Mouse (Mus musculus) kidney, postnatal 10 days (tissue): ENCODE measurements around the gene Ust.

Experiments used
- DNase-seq: peaks from one replicate; pipeline ENCODE4 v3.0.0; 2021; ENCODE audit warnings: mixed read lengths

The Ust gene

DNA sequence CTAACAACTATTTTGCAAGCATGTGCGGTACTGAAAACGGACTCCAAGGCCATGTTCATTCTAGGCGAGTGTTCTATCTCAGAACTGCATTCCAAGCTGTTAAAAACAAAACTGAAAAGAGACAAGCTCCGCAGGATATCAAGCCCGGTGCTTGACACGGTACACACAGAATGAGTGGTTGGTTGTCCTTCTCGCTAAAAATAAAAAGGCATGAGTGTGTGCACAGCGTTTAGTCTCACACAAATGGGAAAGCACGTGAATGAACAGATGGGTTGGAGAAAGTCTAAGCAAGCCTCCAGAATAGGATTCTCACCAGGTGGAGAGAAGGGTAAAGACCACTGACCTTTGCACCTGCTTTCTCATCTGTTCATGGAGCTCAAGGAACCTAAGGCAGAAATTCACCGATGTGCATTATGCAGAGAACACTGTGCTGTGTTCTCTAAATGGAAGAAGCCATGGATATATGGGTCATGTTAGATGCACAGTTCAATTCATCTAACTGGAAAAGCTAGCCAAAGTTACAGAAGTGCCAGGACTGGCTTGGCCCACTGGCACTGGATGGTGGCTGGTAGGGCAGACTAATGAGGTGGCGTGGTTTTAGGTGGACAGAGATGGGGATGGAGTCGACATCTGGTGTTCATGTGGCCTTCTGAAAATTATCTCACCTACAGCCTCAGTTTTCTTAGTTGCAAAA, 90.8 kb downstream of the Ust start:
- DNase-seq, result no peak

DNA sequence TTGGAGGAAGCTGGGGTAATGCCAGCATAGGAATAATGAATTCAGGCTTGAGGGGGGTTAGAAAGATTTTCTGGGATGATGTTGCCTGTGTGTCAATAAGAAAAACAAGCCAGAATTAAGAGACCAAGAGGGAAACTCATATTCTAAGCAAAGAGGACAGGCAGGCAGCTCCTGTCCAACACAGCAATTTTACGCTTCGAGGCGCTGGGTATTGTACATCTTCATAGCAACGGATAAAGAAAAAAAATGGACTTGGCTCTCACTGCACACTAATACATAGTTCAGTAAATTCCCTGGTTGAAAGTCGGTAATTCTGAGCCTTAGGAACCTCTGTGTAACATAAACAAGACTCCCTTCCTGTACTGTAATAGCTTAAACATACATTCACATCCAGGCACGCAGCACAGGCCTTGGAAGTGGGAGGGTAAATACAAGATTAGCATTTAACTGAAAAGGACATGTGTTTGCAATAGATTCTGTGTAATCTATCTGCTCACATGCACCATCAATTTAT, 99.1 kb downstream of the Ust start:
- DNase-seq, result no peak

DNA sequence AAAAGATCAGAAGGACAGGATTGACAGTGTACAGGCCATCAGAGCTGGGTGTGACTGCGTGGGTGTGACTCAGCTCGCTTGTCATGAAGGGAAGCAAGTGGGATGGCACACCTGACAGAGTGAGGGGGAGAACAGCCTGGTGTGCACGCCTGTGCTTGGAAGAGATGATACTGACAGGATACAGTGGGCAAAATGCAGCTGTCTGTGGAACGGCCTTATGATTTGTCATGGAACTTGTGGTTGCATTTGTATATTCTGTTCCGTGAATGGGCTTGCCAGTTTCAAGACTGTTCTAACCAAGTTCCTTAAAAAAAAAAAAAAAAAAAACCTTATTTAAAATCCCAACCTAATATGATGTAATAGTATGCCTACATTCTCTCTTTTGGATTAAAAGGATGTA, 103.2 kb downstream of the Ust start:
- DNase-seq, result no peak

DNA sequence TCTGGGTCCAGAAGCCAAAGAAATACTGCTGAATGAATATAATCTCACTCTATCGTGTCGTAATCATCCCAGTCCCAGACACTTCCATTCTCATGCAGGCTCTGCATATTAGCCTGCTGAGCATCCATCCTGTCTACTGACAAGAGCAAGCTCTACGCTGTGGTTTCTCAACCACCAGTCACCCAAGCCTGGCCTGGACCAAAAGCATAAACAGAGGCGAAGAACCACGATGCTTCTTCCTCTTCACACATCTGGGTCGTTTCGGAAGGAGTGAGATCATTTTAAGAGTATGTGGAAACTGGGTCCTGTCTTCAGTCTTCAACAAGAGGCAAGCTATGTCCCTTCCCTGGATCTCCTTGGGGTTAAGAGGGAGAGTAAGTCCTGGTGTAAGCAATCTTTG, 103.6 kb downstream of the Ust start:
- DNase-seq, result no peak

DNA sequence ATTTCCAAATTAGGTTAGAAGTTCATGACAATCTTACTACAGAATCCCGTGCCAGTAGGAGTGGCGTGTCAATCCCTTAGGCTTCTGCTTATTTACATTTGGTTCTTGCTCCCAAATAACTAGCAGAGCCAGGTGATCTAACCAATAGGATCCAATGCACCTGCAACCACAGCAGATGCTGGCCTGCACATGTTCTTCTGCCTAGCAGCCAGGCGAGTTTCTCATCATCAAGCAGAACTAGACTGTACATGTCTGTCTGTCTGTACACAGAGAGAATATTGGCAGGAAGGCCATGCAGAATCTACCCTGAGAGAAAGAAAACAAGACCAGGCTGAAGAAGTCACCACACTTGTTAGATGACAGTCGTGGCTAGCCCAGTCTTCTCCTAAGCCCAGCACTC, 113.5 kb downstream of the Ust start:
- DNase-seq, result no peak

DNA sequence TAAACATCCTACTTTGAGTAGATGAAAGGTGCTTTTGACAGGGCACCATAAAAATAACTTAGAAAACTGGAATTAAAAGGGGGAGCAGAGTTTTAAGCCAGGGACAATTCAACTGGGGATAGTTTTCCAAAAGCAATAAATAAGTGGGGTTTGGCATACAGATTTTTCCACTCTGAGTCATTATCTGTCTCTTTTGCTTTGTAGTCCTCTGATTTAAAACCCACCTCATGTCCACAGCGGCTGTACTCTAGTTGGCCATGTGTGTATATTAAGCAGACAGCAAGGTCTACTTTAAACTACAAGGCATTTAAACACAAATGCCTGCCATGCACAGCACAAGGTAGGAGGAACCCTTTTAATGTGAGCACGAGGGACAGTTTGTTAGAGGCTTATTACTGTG, 126.4 kb downstream of the Ust start:
- DNase-seq, result no peak

DNA sequence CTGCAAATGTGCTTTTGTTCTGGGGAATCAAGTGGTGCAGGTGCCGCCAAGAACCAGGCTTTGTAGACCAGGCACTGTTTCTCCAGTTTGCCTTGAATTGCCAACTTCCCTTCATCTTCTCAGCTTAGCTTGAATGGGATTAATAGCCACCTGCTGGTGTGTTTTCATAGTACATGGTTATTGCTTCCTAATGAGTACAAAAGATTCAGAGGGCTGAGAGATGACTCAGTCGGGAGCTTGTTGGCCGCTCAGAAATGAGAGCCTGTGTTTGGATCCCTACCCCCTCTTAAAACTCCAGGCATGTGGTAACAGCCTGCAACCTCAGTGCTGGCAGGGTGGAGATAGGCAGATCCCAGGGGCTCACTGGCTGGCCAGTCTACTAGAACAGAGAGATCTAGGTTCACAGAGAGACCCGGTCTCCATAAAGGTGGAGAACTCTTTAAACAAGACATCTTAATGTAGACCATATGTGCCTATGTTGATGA, 127.3 kb downstream of the Ust start:
- DNase-seq, result no peak

DNA sequence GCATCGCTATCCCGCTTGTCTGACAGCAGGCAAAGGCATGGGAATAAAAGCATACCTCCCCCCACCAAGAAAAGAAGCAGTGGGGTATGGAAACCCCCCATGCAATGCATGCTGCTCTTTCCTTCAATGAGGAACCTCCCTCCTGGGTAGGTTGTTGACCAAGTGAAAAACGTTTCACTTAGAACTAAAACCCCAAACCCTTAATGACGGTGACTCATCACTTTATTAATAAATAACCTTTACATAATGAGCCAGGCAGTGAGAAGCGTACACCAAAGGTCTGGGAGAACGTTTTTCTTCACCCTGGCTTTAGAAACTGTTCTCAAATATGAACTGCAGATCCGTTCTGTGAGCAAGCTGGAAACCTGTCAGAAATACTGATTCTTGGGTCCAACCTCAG, 130.4 kb downstream of the Ust start:
- no peak for DNase-seq

DNA sequence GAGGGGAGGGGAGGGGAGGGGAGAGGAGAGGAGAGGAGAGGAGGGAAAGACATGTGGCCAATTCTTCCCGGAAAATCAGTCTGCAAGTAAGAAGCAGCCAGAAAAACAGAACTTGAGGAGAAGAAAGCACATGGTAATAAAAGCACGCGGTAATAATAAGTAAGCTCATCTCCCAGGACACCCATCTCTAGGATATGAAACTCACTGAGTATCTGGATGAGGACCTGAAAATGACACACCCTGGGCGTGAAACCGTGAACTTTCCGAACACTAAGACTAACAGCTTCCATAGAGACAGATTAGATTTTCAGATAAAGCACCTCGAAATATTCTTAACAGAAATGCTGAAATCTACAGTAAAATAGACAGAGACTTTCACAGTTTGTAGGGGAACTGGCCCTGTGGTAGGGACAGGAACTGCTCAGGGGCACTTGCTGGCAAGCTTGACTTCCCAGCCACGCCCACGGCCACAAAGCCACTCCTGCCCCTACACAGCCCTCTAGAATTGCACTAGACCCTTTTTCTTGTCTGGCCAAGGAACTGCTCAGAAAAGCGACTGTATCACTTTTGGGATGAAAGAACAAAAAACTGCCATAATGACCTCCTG, 148.6 kb downstream of the Ust start:
- DNase-seq, result no peak

DNA sequence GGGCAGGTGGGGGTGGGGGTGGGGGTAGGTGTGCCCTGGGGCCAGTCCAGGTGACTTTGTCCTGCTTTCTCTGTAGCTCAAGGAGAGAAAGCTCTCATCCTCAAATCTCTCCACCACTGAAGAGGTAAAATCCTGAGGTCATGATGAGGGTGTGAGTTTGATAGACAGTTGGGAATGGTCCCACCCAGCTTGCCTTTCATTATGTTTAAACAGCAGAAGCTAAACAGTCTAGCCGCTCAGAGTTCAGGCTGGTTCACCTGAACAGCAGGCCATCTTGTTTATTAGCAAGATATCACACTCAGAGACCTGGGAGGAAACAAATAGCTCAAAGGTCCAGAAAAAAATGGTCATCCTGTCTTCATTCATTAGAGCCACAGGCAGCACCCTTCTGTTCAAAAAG, 152.8 kb downstream of the Ust start:
- DNase-seq, result no peak

DNA sequence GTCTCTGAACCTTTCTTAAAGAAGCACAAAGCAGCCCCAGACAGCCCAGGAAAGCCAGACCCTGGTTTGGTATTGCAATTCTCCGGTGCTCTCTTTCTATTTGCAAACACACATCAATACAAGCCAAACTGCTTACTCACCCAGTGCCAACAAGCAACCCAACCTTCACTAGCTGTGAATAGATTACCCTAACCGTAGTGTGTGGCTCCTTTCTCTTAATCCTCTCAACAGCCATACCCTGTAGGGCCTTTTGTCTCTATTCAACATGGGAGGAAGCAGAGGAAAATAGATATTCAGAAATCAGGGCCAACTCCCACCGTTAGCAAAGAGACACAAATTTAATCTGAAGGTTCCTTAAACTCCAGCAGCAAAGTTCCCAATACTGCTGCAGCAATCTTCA, 154.4 kb downstream of the Ust start:
- DNase-seq, result no peak

DNA sequence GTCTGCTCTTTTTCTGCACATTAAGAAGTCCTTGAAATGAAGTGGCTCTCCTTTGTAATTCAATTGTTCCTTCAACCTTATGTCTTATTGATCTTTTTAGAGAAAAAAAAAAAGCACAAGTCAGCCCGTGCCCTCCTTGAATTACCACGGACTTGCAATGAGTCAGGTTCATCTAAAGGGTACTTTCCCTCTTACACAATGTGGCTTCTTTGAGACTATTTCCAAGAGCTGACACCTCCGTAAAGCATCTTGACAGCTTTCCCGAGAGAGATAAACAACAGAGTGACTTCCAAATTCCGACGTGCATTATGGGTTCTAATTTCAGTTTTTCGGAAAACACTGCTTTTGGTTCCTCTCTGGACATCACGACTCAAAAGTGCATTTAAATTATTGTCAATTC, 155.3 kb downstream of the Ust start:
- no peak for DNase-seq

DNA sequence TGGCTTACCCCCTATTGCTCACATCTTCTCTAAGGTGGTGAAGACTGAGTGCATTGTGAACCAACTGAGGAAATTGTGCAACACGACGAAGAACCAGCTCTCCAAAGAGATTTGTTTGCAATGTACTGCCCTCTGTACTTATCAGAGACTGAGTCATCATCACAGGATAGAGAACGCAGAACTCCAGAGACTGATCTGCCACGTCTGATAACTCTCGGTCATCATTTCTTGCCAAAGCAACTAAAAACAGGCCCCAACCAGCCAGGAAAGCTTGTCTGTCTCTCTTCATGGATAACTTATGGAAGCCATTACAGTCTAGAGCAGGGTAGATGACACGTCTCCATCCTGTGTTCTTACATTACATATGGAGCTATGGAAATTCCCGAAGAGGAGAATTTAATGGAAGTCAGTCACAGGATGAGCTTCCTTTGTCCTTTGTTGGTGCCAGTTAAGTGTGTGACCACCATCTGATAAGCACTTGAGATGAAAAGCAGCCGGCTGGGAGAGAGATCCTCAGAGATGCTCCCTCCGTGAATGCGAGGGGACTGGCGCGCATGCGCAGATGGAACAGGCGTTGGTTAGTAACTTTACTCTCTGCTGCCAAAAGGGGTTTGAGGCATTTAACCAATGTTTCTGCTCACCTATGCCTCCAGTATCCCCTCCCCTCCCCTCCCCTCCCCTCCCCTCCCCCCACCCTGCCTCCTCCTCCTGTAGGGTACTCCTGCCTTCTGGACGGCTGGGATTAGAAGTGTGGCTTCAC, 160.2 kb downstream of the Ust start:
- no peak for DNase-seq

DNA sequence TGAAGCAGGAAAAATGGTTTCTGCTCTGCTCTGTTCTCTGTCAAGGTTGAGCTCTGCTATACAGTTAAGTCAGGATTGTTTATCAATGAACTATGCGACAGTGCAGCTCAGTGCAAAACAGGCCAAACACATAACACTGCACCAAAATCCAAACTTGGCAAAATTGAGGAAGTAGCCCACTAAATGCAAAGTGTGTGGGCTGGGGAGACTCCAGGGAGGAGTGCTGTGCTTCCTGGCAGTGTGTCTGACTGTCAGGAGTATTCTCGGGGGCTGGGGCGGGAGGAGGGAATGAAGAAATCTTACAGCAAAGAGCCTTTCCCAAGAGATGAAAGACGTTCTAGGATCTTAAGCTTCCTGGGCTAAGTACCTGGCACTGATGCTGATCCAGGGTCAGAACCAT, 165.1 kb downstream of the Ust start:
- no peak for DNase-seq

DNA sequence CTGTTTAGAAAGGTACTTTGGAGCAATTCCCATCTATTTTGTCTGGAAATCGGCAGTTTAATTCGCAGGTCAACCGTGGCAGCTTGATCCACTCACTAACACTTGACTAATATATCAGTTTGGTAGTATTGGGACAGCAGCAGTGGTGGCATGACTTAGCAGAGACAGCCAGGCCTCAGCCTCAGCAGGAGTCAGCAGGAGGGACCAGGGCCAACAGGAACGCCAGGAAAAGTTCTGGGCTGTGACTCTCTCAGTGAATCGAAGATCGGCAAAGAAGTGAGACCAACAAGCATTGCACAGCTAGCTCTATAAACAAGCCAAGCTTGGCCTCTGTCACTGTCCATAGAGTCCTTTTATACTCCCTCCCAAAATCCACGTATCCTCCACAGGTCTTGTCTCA, 168.0 kb downstream of the Ust start:
- DNase-seq, result no peak

DNA sequence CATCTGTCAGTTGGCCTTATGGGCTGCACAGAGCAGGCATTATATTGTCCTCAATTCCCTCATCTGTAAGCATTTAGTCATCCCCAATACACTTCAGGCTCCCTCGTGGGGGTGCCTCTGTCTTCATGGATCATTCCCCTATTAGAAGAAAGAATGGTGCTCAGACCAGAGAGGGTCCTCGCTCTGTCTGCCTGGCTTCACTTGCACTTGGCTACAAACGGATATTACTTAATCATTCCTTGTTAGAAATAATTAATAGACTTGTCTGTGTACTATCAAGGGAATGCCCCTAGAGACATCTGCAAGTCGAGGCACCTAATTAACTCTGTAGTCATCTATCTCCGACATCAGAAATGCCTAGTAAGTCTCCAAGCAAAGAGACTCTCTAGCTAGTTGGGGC, 171.1 kb downstream of the Ust start:
- DNase-seq, result no peak

DNA sequence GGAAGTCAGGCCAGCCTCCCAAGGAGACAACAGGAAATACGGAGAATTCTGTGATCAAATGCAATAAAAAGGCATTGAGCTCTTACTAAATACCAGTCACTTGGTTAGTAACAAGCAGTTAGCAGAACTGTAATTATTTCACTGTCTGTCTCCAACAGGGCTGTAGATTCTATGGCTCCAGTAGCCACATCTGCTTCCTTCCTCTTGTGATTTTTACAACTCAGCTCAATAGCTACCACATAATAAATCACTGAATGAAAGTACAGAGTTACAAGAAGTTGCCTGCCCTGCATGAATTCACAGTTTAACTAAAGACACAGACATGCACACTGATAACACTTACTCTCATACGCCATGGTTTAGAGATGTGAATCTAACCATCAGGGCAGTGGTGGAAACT, 176.1 kb downstream of the Ust start:
- no peak for DNase-seq

DNA sequence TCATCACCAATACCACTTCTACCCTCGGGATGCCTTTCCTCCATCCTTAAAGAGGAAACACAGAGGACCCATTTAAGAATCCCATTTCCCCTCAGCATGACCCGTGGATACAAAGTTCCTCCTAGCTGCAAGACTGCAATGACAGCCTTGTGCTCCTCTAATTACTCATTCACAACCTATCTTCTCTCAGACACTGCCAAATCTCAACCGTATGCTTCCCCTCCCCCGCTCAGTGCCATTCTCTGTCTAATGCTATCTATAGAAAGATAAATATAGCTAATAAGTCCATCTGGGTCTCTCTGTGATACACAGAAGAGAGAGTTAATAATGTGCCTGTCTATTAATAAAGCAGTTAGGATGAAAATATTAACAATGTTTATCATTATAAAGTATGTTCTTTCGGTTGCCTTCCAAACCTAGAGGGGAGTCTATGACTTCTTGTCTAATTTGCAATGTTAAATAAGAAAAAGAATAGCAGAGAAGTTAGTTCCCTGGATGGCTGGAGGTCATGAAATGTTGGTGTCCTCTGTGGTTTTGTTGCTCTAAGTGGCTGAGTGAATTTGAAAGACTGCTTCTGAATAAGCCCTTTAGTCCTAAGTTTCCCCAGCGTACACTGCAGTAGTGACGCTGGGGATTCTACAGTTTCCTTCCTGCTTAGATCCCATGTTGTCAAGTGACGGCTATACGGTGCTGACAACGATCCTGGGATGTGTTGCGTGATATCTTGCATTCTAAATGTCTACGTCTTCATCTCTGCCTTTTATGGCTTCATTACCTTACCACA, 178.8 kb downstream of the Ust start:
- DNase-seq, result no peak

DNA sequence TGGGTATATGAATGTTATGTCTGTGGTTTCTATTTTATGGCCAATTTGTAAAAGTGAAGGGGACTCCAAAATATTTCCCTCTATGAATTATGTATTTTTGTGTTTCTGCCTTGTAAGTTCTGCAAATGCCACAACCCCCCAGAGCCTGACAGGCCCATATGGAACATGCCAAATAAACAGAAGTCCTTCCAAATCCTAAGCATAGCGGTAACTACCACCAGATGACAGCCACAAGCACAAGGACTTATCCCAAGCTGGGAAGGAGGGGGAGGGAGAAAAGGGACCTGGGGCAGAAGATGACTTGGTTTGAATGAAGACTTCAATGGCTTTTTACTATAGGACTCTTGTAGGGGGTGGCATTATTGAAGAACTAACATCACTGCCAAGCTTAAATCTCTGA, 182.0 kb downstream of the Ust start:
- no peak for DNase-seq

DNA sequence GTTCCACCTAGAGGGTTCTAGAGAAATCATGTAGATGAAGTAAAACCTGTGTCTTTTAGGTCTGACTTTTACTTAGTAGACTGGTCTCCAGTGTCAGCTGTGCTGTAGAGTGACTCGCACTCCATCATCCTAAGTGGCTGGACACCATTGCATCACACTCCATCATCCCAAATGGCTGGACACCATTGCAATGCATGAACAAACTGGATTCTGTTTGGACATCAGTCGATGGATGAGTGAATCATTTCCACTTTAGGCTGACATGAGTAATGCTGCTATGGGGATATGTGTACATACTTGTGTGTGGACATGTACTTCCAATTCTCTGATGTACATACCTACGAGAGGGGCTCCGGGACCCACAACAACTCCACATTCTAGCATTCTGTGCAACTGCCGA, 187.7 kb downstream of the Ust start:
- no peak for DNase-seq

DNA sequence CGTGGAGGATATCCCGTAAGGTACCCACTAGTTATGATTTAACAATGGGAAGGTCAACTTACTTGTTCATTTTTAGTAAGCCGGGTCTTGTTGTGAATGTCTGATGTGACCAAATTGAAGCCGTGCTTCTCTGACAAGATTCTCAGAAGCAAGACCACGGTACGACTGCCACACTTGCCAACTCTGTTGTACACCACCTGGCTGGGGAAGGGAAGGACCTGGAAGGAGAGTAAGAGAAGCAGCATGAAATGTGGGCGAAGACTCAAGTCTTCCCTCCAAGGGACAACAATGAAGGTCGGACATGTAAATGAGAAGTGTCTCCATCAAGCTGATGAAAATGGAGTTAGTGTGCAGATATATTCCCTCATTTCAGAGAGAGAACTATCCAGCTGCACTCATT, 188.6 kb downstream of the Ust start:
- no peak for DNase-seq

DNA sequence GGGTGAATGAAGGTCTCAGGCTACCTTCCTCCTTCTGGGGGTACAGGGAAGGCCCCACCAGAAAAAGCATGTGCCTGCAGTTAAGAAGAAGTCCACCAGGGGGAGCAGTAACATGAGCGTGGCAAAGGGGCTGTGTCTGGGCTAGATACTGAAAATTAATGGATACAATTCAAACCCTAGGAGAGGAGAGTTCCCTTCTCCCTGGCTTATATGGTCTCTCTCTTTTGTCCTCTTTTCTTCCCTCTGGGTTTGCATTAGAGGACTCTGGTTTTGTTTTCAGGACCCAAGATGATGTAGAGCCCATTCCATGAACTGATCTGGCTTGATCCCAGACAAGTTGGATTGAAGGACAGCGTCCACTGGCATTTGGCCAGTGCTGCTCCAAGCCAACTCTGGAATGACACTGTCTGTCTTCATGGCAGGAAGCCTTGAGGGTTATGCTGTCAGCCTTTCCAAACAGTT, 195.3 kb downstream of the Ust start:
- DNase-seq, result peak; percentile 75

DNA sequence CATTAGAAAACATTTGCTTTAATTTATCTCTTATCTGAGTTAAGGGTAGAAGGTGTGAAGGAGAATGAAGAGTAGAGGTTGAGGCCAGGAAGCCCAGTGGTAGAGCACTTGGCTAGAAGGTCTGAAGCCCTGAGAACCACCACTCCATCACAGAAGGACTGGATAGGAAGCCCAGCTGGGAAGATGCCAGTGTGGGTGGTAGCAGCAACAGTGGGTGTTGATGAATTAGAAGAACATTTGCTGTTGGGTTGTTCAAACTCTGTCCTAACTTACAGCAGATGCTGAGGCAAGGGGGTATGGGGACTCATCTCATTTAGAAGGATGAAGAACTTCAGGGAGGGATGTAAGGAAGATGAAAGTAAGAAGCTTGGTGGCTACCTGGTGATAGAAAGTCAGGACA, 197.9 kb downstream of the Ust start:
- no peak for DNase-seq
